Mouse (Mus musculus) small intestine, adult 2 months (tissue): ENCODE results near the gene Neu2. TPM values are rescaled to one million over a fixed set of nuclear protein-coding genes. Genes with fewer than 3 reads are reported as not detected.

ENCODE experiments used
- H3K27ac ChIP-seq: fragments of 200-500 bp; 2 replicates; pipeline ENCODE4 v1.5.1; 2012; ENCODE audit warnings: low read depth, low read length, control low read depth, inconsistent platforms; ENCODE audit not compliant: insufficient read depth
- H3K27me3 ChIP-seq: fragments of 200-500 bp; 2 replicates; pipeline ENCODE4 v1.6.1; 2012; ENCODE audit warnings: mild to moderate bottlenecking, moderate library complexity, low read length, inconsistent platforms; ENCODE audit not compliant: control insufficient read depth, insufficient read depth
- H3K36me3 ChIP-seq: fragments of 200-500 bp; 2 replicates; pipeline ENCODE4 v1.6.1; 2012; ENCODE audit warnings: mild to moderate bottlenecking, low read length, control low read depth, inconsistent platforms; ENCODE audit not compliant: control insufficient read depth, insufficient read depth
- H3K4me1 ChIP-seq: fragments of 200-500 bp; 2 replicates; pipeline ENCODE4 v1.6.1; 2012; ENCODE audit warnings: low read length, inconsistent platforms, mixed read lengths; ENCODE audit not compliant: control insufficient read depth, insufficient read depth, insufficient read length
- H3K4me3 ChIP-seq: fragments of 200-500 bp; 2 replicates; pipeline ENCODE4 v1.5.1; 2012; ENCODE audit warnings: low read depth, mild to moderate bottlenecking, control low read depth, inconsistent platforms, low read length, moderate library complexity
- CTCF ChIP-seq: fragments of 200-500 bp; IDR thresholded peaks from 2 replicates; pipeline ENCODE4 v1.5.1; 2012; ENCODE audit warnings: low read depth, mild to moderate bottlenecking, control low read depth, inconsistent platforms, low read length, moderate library complexity, mixed read lengths; ENCODE audit not compliant: insufficient replicate concordance, insufficient read length; ENCODE audit errors: extremely low read depth
- POLR2A ChIP-seq: fragments of 200-500 bp; IDR thresholded peaks from 2 replicates; pipeline ENCODE4 v1.6.1; 2012; ENCODE audit warnings: low read depth, mild to moderate bottlenecking, control low read depth, inconsistent platforms, low read length, moderate library complexity
- WGBS: fragments of 180-500 bp; shearing (Covaris S2); methylation state at CpG from one replicate; pipeline ENCODE4 v1.1.7; 2018; 5-methylcytosine and 5-hydroxymethylcytosine counted together
- polyA plus RNA-seq: library from polyadenylated mRNA; depleted of rRNA; stranded (reverse); fragments of >200 nt; gene quantifications from 2 replicates; pipeline ENCODE4 v1.2.3, GENCODE M21; 2012

The Neu2 gene
- polyA plus RNA-seq, 1 experiment = 2.1 TPM

- Histone ChIP-seq H3K4me1 (no peaks in the 10 kb centered on the region), H3K27me3 (no peaks in the 10 kb centered on the region), H3K4me3 (no peak overlapping the region), H3K27ac (no peak overlapping the region), H3K36me3 (peaks cover 28% of the 10 kb centered on the region)
- 85% methylated on average over 4 of the region's 4 CpGs for WGBS
- TF ChIP-seq POLR2A (no peak), CTCF (no peak)
Measured at GRCm38 (mm10) chr1:87482546-87482945, 27.1 kb upstream of the Neu2 start.

GRCm38 (mm10) chr1:87486386-87486785, 23.3 kb upstream of the Neu2 start:
- no peak overlapping the region for H3K27ac ChIP-seq
- no peak overlapping the region for H3K4me3 ChIP-seq
- no peaks in the 10 kb centered on the region for H3K27me3 ChIP-seq
- TF ChIP-seq CTCF (no peak), POLR2A (no peak)
- H3K4me1 ChIP-seq = no peaks in the 10 kb centered on the region
- 38% methylated on average over 6 of the region's 6 CpGs for WGBS
- H3K36me3 ChIP-seq = peaks cover 19% of the 10 kb centered on the region

- H3K27ac ChIP-seq = no peak overlapping the region
Measured at GRCm38 (mm10) chr1:87492285-87492684, 17.4 kb upstream of the Neu2 start.

GRCm38 (mm10) chr1:87493542-87493941, 16.1 kb upstream of the Neu2 start:
- H3K27me3 ChIP-seq = no peaks in the 10 kb centered on the region
- H3K36me3 ChIP-seq = peaks cover 6% of the 10 kb centered on the region
- H3K27ac ChIP-seq = no peak overlapping the region
- no peaks in the 10 kb centered on the region for H3K4me1 ChIP-seq
- no peak overlapping the region for H3K4me3 ChIP-seq
- WGBS = 86% methylated on average over 4 of the region's 4 CpGs
- TF ChIP-seq CTCF = no peak
- no peak for TF ChIP-seq POLR2A

More at GRCm38 (mm10) chr1:87492285-87492684, 17.4 kb upstream of the Neu2 start:
- no peaks in the 10 kb centered on the region for H3K4me1 ChIP-seq
- TF ChIP-seq POLR2A = no peak
- no peak for TF ChIP-seq CTCF
- no peaks in the 10 kb centered on the region for H3K27me3 ChIP-seq
- H3K36me3 ChIP-seq = peaks cover 9% of the 10 kb centered on the region
- WGBS = 73% methylated on average over 3 of the region's 3 CpGs
- H3K4me3 ChIP-seq = no peak overlapping the region

GRCm38 (mm10) chr1:87505524-87505923, 4.2 kb upstream of the Neu2 start:
- 93% methylated on average over 4 of the region's 4 CpGs for WGBS

GRCm38 (mm10) chr1:87507857-87508256, 1.8 kb upstream of the Neu2 start:
- no peak overlapping the region for H3K4me3 ChIP-seq
- H3K27me3 ChIP-seq = peaks cover 10% of the 10 kb centered on the region
- H3K27ac ChIP-seq = no peak overlapping the region
- no peak for TF ChIP-seq CTCF
- peaks cover 6% of the 10 kb centered on the region for H3K36me3 ChIP-seq
- H3K4me1 ChIP-seq = peaks cover 9% of the 10 kb centered on the region
- 72% methylated on average over 6 of the region's 6 CpGs for WGBS

More at GRCm38 (mm10) chr1:87505524-87505923, 4.2 kb upstream of the Neu2 start:
- Histone ChIP-seq H3K27ac (no peak overlapping the region), H3K27me3 (peaks cover 10% of the 10 kb centered on the region), H3K36me3 (peaks cover 11% of the 10 kb centered on the region), H3K4me3 (no peak overlapping the region), H3K4me1 (peaks cover 9% of the 10 kb centered on the region)
- TF ChIP-seq CTCF (no peak), POLR2A (no peak)

GRCm38 (mm10) chr1:87508591-87509560, 813 bp upstream of the Neu2 start:
- Histone ChIP-seq H3K27ac (no peak overlapping the region), H3K36me3 (peaks cover 5% of the 10 kb centered on the region), H3K4me3 (peak overlapping the region; percentile 55; the same call in 1 of the 2 replicates), H3K27me3 (peaks cover 10% of the 10 kb centered on the region), H3K4me1 (peaks cover 9% of the 10 kb centered on the region)
- no peak for TF ChIP-seq CTCF
- TF ChIP-seq POLR2A = no peak
- WGBS = 64% methylated on average over 26 of the region's 26 CpGs
